Mouse (Mus musculus) thymus, adult 2 months (tissue): ENCODE results near the gene Htra2.

ENCODE experiments used
- CTCF ChIP-seq: fragments of 200-500 bp; IDR thresholded peaks from 2 replicates; pipeline ENCODE4 v1.5.1; 2012; ENCODE audit warnings: mild to moderate bottlenecking, control low read depth, low read length, moderate library complexity, borderline replicate concordance; ENCODE audit not compliant: control insufficient read depth, poor library complexity, insufficient read depth; ENCODE audit errors: extremely low read depth
- POLR2A ChIP-seq: fragments of 200-500 bp; IDR thresholded peaks from 2 replicates; pipeline ENCODE4 v1.6.1; 2012; ENCODE audit warnings: mild to moderate bottlenecking, low read length, control low read depth, moderate library complexity; ENCODE audit not compliant: control insufficient read depth, poor library complexity, insufficient read depth; ENCODE audit errors: extremely low read depth

DNA sequence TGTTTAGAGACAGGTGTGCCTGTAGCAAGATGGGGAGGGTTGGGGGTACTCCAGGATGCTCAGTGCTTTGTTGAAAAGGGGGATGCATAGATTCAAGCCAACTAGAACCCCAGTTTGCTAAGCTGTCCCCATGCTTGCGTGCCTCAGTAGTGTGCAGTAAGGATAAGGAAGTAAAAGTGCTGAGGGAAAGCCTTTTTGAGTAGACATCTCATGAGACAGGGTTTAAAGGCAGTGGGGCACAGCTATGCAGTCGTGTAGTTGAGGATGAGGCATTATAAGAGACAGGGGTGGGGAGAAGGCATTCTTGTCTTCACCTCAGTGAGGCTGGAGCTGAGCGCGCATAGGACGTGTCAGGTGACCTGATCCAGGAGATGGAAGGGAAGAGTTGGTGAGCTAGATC is 14.5 kb downstream of the Htra2 start:
- no peak for TF ChIP-seq POLR2A
- TF ChIP-seq CTCF = no peak
